In genomic region chr6:3384115-3384791, GRCm38 (mm10) we compare ENCODE assay signal across 8 mouse cellular contexts. TPM values are rescaled to one million over a fixed set of nuclear protein-coding genes. Genes with fewer than 3 reads are reported as not detected.
A peak's percentile ranks its signal among the peaks of the same experiment; 100 is the strongest.
DNase-seq lines count a peak whose midpoint lies in the region; ATAC-seq and TF ChIP-seq lines count a peak whose summit lies in the region.
"Not testable (repeated sequence)": the region's sequence is repeated elsewhere in the genome, so short reads cannot be mapped to it uniquely, and the experiment has no call there.

No protein-coding gene starts in this region.

- not testable (repeated sequence) for H3K4me1 ChIP-seq in heart, embryonic 16.5 days (ENCODE audit: control insufficient read depth, insufficient read depth, low read length); intestine, postnatal 0 days (replicated peaks; ENCODE audit: control insufficient read depth, insufficient read depth, low read length); kidney, postnatal 0 days (replicated peaks; ENCODE audit: insufficient read depth, low read length); liver, embryonic 13.5 days (replicated peaks); lung, embryonic 16.5 days (replicated peaks; ENCODE audit: control insufficient read depth, insufficient read depth, low read length); stomach, embryonic 14.5 days (ENCODE audit: control insufficient read depth, insufficient read depth, low read length)

- TF ChIP-seq CTCF in Patski (IDR thresholded peaks at IDR 0.05); gastrocnemius, adult 2 months (IDR thresholded peaks at IDR 0.05); intestine, postnatal 0 days (IDR thresholded peaks at IDR 0.05; ENCODE audit: low read depth); kidney, postnatal 0 days (IDR thresholded peaks at IDR 0.05; ENCODE audit: low read depth): not testable (repeated sequence)

- intact Hi-C loops in gastrocnemius, adult 2 months (cut with DNase I), result not testable (repeated sequence)

- not testable (repeated sequence) for DNase-seq in Patski (ENCODE audit: low read depth, low spot score); gastrocnemius, adult 2 months; kidney, postnatal 0 days (ENCODE audit: low spot score); liver, embryonic 13.5 days

- not testable (repeated sequence) for H3K9me3 ChIP-seq in heart, embryonic 16.5 days (replicated peaks; ENCODE audit: control insufficient read depth, low read length); intestine, postnatal 0 days (ENCODE audit: control insufficient read depth); kidney, postnatal 0 days (replicated peaks; ENCODE audit: low read length); liver, embryonic 13.5 days (replicated peaks); lung, embryonic 16.5 days (ENCODE audit: control insufficient read depth, low read length); stomach, embryonic 14.5 days (ENCODE audit: control insufficient read depth, low read depth, low read length)

- H3K9ac ChIP-seq in heart, embryonic 16.5 days (ENCODE audit: low read length); intestine, postnatal 0 days (ENCODE audit: low read depth, low read length); kidney, postnatal 0 days (ENCODE audit: low read depth, low read length); liver, embryonic 13.5 days; lung, embryonic 16.5 days (ENCODE audit: low read length); stomach, embryonic 14.5 days (replicated peaks; ENCODE audit: low read depth, low read length): not testable (repeated sequence)

- not testable (repeated sequence) for H3K4me3 ChIP-seq in gastrocnemius, adult 2 months; heart, embryonic 16.5 days (ENCODE audit: low read length); intestine, postnatal 0 days (ENCODE audit: low read depth, low read length); kidney, postnatal 0 days (replicated peaks; ENCODE audit: low read depth, low read length); liver, embryonic 13.5 days (replicated peaks); lung, embryonic 16.5 days (ENCODE audit: low read length); stomach, embryonic 14.5 days (ENCODE audit: low read depth, low read length)

- 0 out of 2 replicates have a peak overlapping the region, but pooled peaks have one; percentile 32 for H3K27ac ChIP-seq in gastrocnemius, adult 2 months
- H3K27ac ChIP-seq in heart, embryonic 16.5 days (ENCODE audit: low read length); intestine, postnatal 0 days (ENCODE audit: low read depth, low read length); kidney, postnatal 0 days; liver, embryonic 13.5 days; lung, embryonic 16.5 days (ENCODE audit: low read length); stomach, embryonic 14.5 days (ENCODE audit: low read length): not testable (repeated sequence)

- POLR2A ChIA-PET in Patski (lab: Charles Lee), result not testable (repeated sequence)

- peak; percentile 33 for ATAC-seq in Patski
- ATAC-seq in heart, embryonic 16.5 days (replicated peaks; ENCODE audit: extremely low read depth, insufficient read depth, low FRiP score), result peak; percentile 69
- ATAC-seq in intestine, postnatal 0 days, result peak; percentile 83
- peak; percentile 84; the same call in 1 of the 2 replicates for ATAC-seq in kidney, postnatal 0 days (replicated peaks; ENCODE audit: low FRiP score, low read depth)
- peak; percentile 52 for ATAC-seq in liver, embryonic 13.5 days (ENCODE audit: low read depth)
- peak; percentile 96 for ATAC-seq in lung, embryonic 16.5 days (ENCODE audit: low read depth)
- 0 out of 2 replicates have a peak, but pooled peaks have one; percentile 83 for ATAC-seq in stomach, embryonic 14.5 days (ENCODE audit: insufficient number of reproducible peaks, insufficient read depth, low FRiP score, low read depth)

- 22% methylated on average over 1 of the region's 4 CpGs for WGBS in heart, embryonic 16.5 days
- 0% methylated on average over 1 of the region's 4 CpGs for WGBS in intestine, postnatal 0 days
- 10% methylated on average over 1 of the region's 4 CpGs for WGBS in kidney, postnatal 0 days
- 9% methylated on average over 1 of the region's 4 CpGs for WGBS in liver, embryonic 13.5 days (ENCODE audit: insufficient replicate concordance)
- 0% methylated on average over 1 of the region's 4 CpGs for WGBS in lung, embryonic 16.5 days
- WGBS in stomach, embryonic 14.5 days, result 8% methylated on average over 1 of the region's 4 CpGs

- H3K36me3 ChIP-seq in heart, embryonic 16.5 days (ENCODE audit: control insufficient read depth, insufficient read depth); intestine, postnatal 0 days (ENCODE audit: control insufficient read depth, insufficient read depth); kidney, postnatal 0 days (ENCODE audit: insufficient read depth, low read length); liver, embryonic 13.5 days; lung, embryonic 16.5 days (ENCODE audit: control insufficient read depth, insufficient read depth, low read length); stomach, embryonic 14.5 days (ENCODE audit: control insufficient read depth, insufficient read depth, low read length): not testable (repeated sequence)

- CTCF ChIA-PET in Patski (lab: Charles Lee), result not testable (repeated sequence)

- H3K4me2 ChIP-seq in heart, embryonic 16.5 days (ENCODE audit: low read depth, low read length); intestine, postnatal 0 days (replicated peaks; ENCODE audit: low read depth); kidney, postnatal 0 days (ENCODE audit: low read length); liver, embryonic 13.5 days; lung, embryonic 16.5 days (ENCODE audit: low read depth, low read length); stomach, embryonic 14.5 days (replicated peaks; ENCODE audit: low read depth, low read length): not testable (repeated sequence)

- in situ Hi-C loops in Patski (cut with MboI; ENCODE audit: low pct_unique_long_range_greater_than_20kb), result not testable (repeated sequence)

- not testable (repeated sequence) for H3K27me3 ChIP-seq in Patski; heart, embryonic 16.5 days (ENCODE audit: control insufficient read depth, insufficient read depth, low read length); intestine, postnatal 0 days (replicated peaks; ENCODE audit: control insufficient read depth, insufficient read depth, low read length); kidney, postnatal 0 days (ENCODE audit: insufficient read depth, low read length); liver, embryonic 13.5 days; lung, embryonic 16.5 days (ENCODE audit: control insufficient read depth, insufficient read depth, low read depth, low read length); stomach, embryonic 14.5 days (ENCODE audit: control insufficient read depth, insufficient read depth, low read length)

RNA-seq across cellular contexts. Expression of gene Samd9l, which starts 15.1 kb away (rescaled TPM):
- 18.7 TPM for polyA plus RNA-seq in Patski (2021)
- total RNA-seq in gastrocnemius, adult 2 months (2021), result 1 to 10 TPM; 3.2 to 5.0 TPM
- 3.3 and 3.8 TPM in 2 replicates for polyA plus RNA-seq in heart, embryonic 16.5 days (2015; fragmentation: Nextera tagmentation; extraction: Ambion mirVana)
- 26.1 and 28.2 TPM in 2 replicates for polyA plus RNA-seq in intestine, postnatal 0 days (2015; fragmentation: Nextera tagmentation; extraction: Ambion mirVana)
- 14.9 and 17.3 TPM in 2 replicates for polyA plus RNA-seq in kidney, postnatal 0 days (2015; fragmentation: Nextera tagmentation; extraction: Ambion mirVana)
- polyA plus RNA-seq in liver, embryonic 13.5 days (2015; fragmentation: Nextera tagmentation; extraction: Ambion mirVana), result 2.1 and 3.4 TPM in 2 replicates
- 8.3 and 9.6 TPM in 2 replicates for polyA plus RNA-seq in lung, embryonic 16.5 days (2015; fragmentation: Nextera tagmentation; extraction: Ambion mirVana)
- 14.5 and 14.6 TPM in 2 replicates for polyA plus RNA-seq in stomach, embryonic 14.5 days (2014; fragmentation: Nextera tagmentation; extraction: Ambion mirVana)

Comparison
In these comparisons a context has a peak if more than half of its experiments do, and no peak if none do; other contexts are left out.
1. ATAC-seq: peak in every context shown above with its lines; median percentile 96 in lung, embryonic 16.5 days; 84 in kidney, postnatal 0 days; 83 in intestine, postnatal 0 days; 83 in stomach, embryonic 14.5 days; 69 in heart, embryonic 16.5 days; 52 in liver, embryonic 13.5 days; 33 in Patski.